27 mouse cellular contexts compared by ENCODE assay signal in the genomic region with DNA sequence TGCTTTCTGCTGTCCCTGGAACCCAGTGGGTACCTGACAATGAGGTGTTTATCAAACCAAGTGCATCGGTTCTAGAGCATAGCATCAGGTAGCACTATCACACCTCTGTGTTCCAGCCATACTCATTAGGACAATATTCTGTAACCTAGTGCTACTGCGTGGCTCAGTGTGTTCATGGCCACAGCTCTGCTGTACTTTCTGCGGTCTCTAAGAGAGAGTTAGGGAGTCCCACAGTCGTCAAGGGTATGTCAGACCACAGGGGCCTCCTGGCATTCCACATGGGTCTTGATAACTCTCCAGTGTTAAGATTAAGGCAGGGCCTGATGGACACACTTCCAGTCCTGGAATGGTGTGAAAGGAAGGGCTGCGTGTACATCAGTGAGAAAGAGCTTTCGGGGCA. TPM values are rescaled to one million over a fixed set of nuclear protein-coding genes. Genes with fewer than 3 reads are reported as not detected.
A peak's percentile ranks its signal among the peaks of the same experiment; 100 is the strongest.
DNase-seq lines count a peak whose midpoint lies in the region; ATAC-seq and TF ChIP-seq lines count a peak whose summit lies in the region.
"Had no signal": no experiment of that assay in that cellular context is flagged by ENCODE, and none has a peak within 500 bp of the region (broad histone marks: within the 10 kb centered on the region; RNA-seq: fewer than 3 reads in every experiment).

No protein-coding gene starts in this region.

- WGBS in heart, embryonic 10.5 days = 73% methylated on average over 6 of the region's 6 CpGs
- WGBS in intestine, embryonic 15.5 days = 83% methylated on average over 6 of the region's 6 CpGs
- WGBS in intestine, embryonic 16.5 days = 89% methylated on average over 6 of the region's 6 CpGs
- WGBS in limb, embryonic 12.5 days = 92% methylated on average over 6 of the region's 6 CpGs
- WGBS in limb, embryonic 10.5 days = 89% methylated on average over 6 of the region's 6 CpGs
- 88% methylated on average over 6 of the region's 6 CpGs for WGBS in limb, embryonic 14.5 days

- H3K4me1 ChIP-seq in heart, embryonic 10.5 days = peaks cover 36% of the 10 kb centered on the region
- H3K4me1 ChIP-seq in intestine, embryonic 15.5 days (replicated peaks) = peaks cover 4% of the 10 kb centered on the region; the same call in 1 of the 2 replicates
- 0 out of 2 replicates have a peak, but pooled peaks cover 5% of the 10 kb centered on the region for H3K4me1 ChIP-seq in intestine, embryonic 16.5 days (ENCODE audit: control insufficient read depth, insufficient read depth, low read length)
- peaks cover 7% of the 10 kb centered on the region; the same call in 1 of the 2 replicates for H3K4me1 ChIP-seq in limb, embryonic 12.5 days (replicated peaks)
- no peaks in the 10 kb centered on the region for H3K4me1 ChIP-seq in limb, embryonic 10.5 days
- H3K4me1 ChIP-seq in limb, embryonic 14.5 days (ENCODE audit: control insufficient read depth, insufficient read depth, low read length) = peaks cover 16% of the 10 kb centered on the region
- H3K4me1 ChIP-seq: midbrain, embryonic 15.5 days; neural tube, embryonic 12.5 days had no signal

- no peak overlapping the region for H3K4me3 ChIP-seq in heart, embryonic 10.5 days
- H3K4me3 ChIP-seq in intestine, embryonic 15.5 days (replicated peaks) = no peak overlapping the region
- H3K4me3 ChIP-seq in intestine, embryonic 16.5 days (ENCODE audit: low read length) = no peak overlapping the region
- H3K4me3 ChIP-seq in limb, embryonic 12.5 days (replicated peaks) = no peak overlapping the region
- H3K4me3 ChIP-seq in limb, embryonic 10.5 days = no peak overlapping the region
- H3K4me3 ChIP-seq in limb, embryonic 14.5 days (replicated peaks; ENCODE audit: low read length) = no peak overlapping the region
- H3K4me3 ChIP-seq: embryonic facial prominence, embryonic 15.5 days; liver, embryonic 13.5 days; megakaryocyte, embryonic 14.5 days; midbrain, embryonic 15.5 days; neural tube, embryonic 12.5 days had no signal

- intact Hi-C loops in heart, postnatal 10 days (cut with DNase I) = no loop called here

- H3K9me3 ChIP-seq in heart, embryonic 10.5 days = no peaks in the 10 kb centered on the region
- no peaks in the 10 kb centered on the region for H3K9me3 ChIP-seq in intestine, embryonic 15.5 days
- no peaks in the 10 kb centered on the region for H3K9me3 ChIP-seq in intestine, embryonic 16.5 days (ENCODE audit: control insufficient read depth, low read length)
- no peaks in the 10 kb centered on the region for H3K9me3 ChIP-seq in limb, embryonic 12.5 days
- H3K9me3 ChIP-seq in limb, embryonic 10.5 days (replicated peaks) = no peaks in the 10 kb centered on the region
- no peaks in the 10 kb centered on the region for H3K9me3 ChIP-seq in limb, embryonic 14.5 days (ENCODE audit: control insufficient read depth, low read length)
- H3K9me3 ChIP-seq: embryonic facial prominence, embryonic 15.5 days; liver, embryonic 13.5 days; megakaryocyte, embryonic 14.5 days; midbrain, embryonic 15.5 days; neural tube, embryonic 12.5 days had no signal

- no peak for TF ChIP-seq POLR2A in limb, embryonic 14.5 days (IDR thresholded peaks at IDR 0.05; ENCODE audit: borderline replicate concordance, extremely low read depth, insufficient read depth, insufficient read length)

- H3K4me2 ChIP-seq in intestine, embryonic 15.5 days (replicated peaks) = no peak overlapping the region
- H3K4me2 ChIP-seq in intestine, embryonic 16.5 days (ENCODE audit: low read depth, low read length) = no peak overlapping the region
- H3K4me2 ChIP-seq in limb, embryonic 12.5 days = no peak overlapping the region
- no peak overlapping the region for H3K4me2 ChIP-seq in limb, embryonic 14.5 days (replicated peaks; ENCODE audit: low read depth, low read length, severe bottlenecking)
- H3K4me2 ChIP-seq: embryonic facial prominence, embryonic 15.5 days; hindbrain, embryonic 14.5 days; liver, embryonic 13.5 days; midbrain, embryonic 15.5 days; neural tube, embryonic 12.5 days had no signal

- ATAC-seq in intestine, embryonic 15.5 days = no peak
- ATAC-seq in intestine, embryonic 16.5 days = no peak
- ATAC-seq in limb, embryonic 12.5 days (ENCODE audit: insufficient number of reproducible peaks, insufficient read depth, low FRiP score, low TSS enrichment, low read depth) = no peak
- no peak for ATAC-seq in limb, embryonic 14.5 days (ENCODE audit: low FRiP score, low read depth)
- ATAC-seq: forebrain, embryonic 14.5 days; midbrain, embryonic 15.5 days had no signal

- no peaks in the 10 kb centered on the region for H3K27me3 ChIP-seq in heart, embryonic 10.5 days (ENCODE audit: insufficient read depth, poor library complexity, severe bottlenecking)
- H3K27me3 ChIP-seq in intestine, embryonic 15.5 days (replicated peaks) = no peaks in the 10 kb centered on the region
- H3K27me3 ChIP-seq in intestine, embryonic 16.5 days (replicated peaks; ENCODE audit: control insufficient read depth, insufficient read depth, low read length) = no peaks in the 10 kb centered on the region
- no peaks in the 10 kb centered on the region for H3K27me3 ChIP-seq in limb, embryonic 12.5 days
- no peaks in the 10 kb centered on the region for H3K27me3 ChIP-seq in limb, embryonic 10.5 days (ENCODE audit: low read depth, poor library complexity, severe bottlenecking)
- no peaks in the 10 kb centered on the region for H3K27me3 ChIP-seq in limb, embryonic 14.5 days (ENCODE audit: control insufficient read depth, insufficient read depth, low read length)
- H3K27me3 ChIP-seq: embryonic facial prominence, embryonic 15.5 days; liver, embryonic 13.5 days; midbrain, embryonic 15.5 days; neural tube, embryonic 12.5 days had no signal

- H3K9ac ChIP-seq in intestine, embryonic 15.5 days = no peak overlapping the region
- no peak overlapping the region for H3K9ac ChIP-seq in intestine, embryonic 16.5 days (ENCODE audit: low read depth, low read length)
- no peak overlapping the region for H3K9ac ChIP-seq in limb, embryonic 12.5 days (replicated peaks)
- H3K9ac ChIP-seq in limb, embryonic 14.5 days (ENCODE audit: low read depth, low read length, severe bottlenecking) = no peak overlapping the region
- H3K9ac ChIP-seq: embryonic facial prominence, embryonic 15.5 days; hindbrain, embryonic 14.5 days; liver, embryonic 13.5 days; midbrain, embryonic 15.5 days; neural tube, embryonic 12.5 days had no signal

- H3K36me3 ChIP-seq in heart, embryonic 10.5 days = no peaks in the 10 kb centered on the region
- no peaks in the 10 kb centered on the region for H3K36me3 ChIP-seq in intestine, embryonic 15.5 days
- no peaks in the 10 kb centered on the region for H3K36me3 ChIP-seq in intestine, embryonic 16.5 days (ENCODE audit: control insufficient read depth, insufficient read depth, low read length)
- no peaks in the 10 kb centered on the region for H3K36me3 ChIP-seq in limb, embryonic 12.5 days
- H3K36me3 ChIP-seq in limb, embryonic 10.5 days = no peaks in the 10 kb centered on the region
- no peaks in the 10 kb centered on the region for H3K36me3 ChIP-seq in limb, embryonic 14.5 days (ENCODE audit: control insufficient read depth, insufficient read depth, low read length)
- H3K36me3 ChIP-seq: embryonic facial prominence, embryonic 15.5 days; liver, embryonic 13.5 days; midbrain, embryonic 15.5 days; neural tube, embryonic 12.5 days had no signal

- H3K27ac ChIP-seq in heart, embryonic 10.5 days = peak overlapping the region; percentile 76; the same call in 1 of the 2 replicates
- H3K27ac ChIP-seq in intestine, embryonic 15.5 days = 0 out of 2 replicates have a peak overlapping the region, but pooled peaks have one; percentile 79
- no peak overlapping the region for H3K27ac ChIP-seq in intestine, embryonic 16.5 days (ENCODE audit: low read length)
- H3K27ac ChIP-seq in limb, embryonic 12.5 days = 0 out of 2 replicates have a peak overlapping the region, but pooled peaks have one; percentile 9
- H3K27ac ChIP-seq in limb, embryonic 10.5 days = no peak overlapping the region
- 0 out of 2 replicates have a peak overlapping the region, but pooled peaks have one; percentile 26 for H3K27ac ChIP-seq in limb, embryonic 14.5 days (replicated peaks; ENCODE audit: low read depth, low read length)
- H3K27ac ChIP-seq: embryonic facial prominence, embryonic 15.5 days; hindbrain, embryonic 14.5 days; liver, embryonic 13.5 days; midbrain, embryonic 15.5 days; neural tube, embryonic 12.5 days had no signal

- no peak for DNase-seq in heart, embryonic 10.5 days (ENCODE audit: low spot score)
- no peak for DNase-seq in heart, postnatal 10 days
- DNase-seq in limb, embryonic 10.5 days (ENCODE audit: low spot score) = no peak
- DNase-seq in limb, embryonic 14.5 days (ENCODE audit: low spot score) = no peak
- DNase-seq in ovary, postnatal 36 days (ENCODE audit: low spot score) = no peak
- DNase-seq: cerebellum, adult 11 months; cerebellum, adult 9-11 months; gastrocnemius, postnatal 10 days; heart, postnatal 36 days; kidney, adult 18-20 months; left cerebral cortex, postnatal 4 days; liver, embryonic 13.5 days; lung, adult 2 months; lung, postnatal 36 days; retina, postnatal 1 day; right cerebral cortex, postnatal 25 days; spleen, adult 18-20 months had no signal

RNA-seq across cellular contexts. Expression of a gene that starts 23.4 kb away (rescaled TPM):
- 69.5 and 91.2 TPM in 2 replicates for polyA plus RNA-seq in heart, embryonic 10.5 days (2016; fragmentation: Nextera tagmentation; extraction: Ambion mirVana)
- 100 to 1,000 TPM; 210 to 215 TPM for total RNA-seq in heart, postnatal 10 days (2021)
- 78.3 and 79.6 TPM in 2 replicates for polyA plus RNA-seq in intestine, embryonic 15.5 days (2015; fragmentation: Nextera tagmentation; extraction: Ambion mirVana)
- polyA plus RNA-seq in intestine, embryonic 16.5 days (2015; fragmentation: Nextera tagmentation; extraction: Ambion mirVana) = 78.2 and 80.1 TPM in 2 replicates
- polyA plus RNA-seq in limb, embryonic 12.5 days (2016; fragmentation: Nextera tagmentation; extraction: Ambion mirVana) = 46.4 and 46.8 TPM in 2 replicates
- polyA plus RNA-seq in limb, embryonic 10.5 days (2016; fragmentation: Nextera tagmentation; extraction: Ambion mirVana) = 43.0 and 52.8 TPM in 2 replicates
- polyA plus RNA-seq in limb, embryonic 14.5 days (2012; rRNA removed) = 59.0 and 64.7 TPM in 2 replicates
- 71.8 and 79.6 TPM in 2 replicates for polyA plus RNA-seq in limb, embryonic 14.5 days (2014; fragmentation: Nextera tagmentation; extraction: Ambion mirVana)

RNA-seq across cellular contexts. Expression of a gene that starts 49.4 kb away (rescaled TPM):
- polyA plus RNA-seq in heart, embryonic 10.5 days (2016; fragmentation: Nextera tagmentation; extraction: Ambion mirVana) = 66.3 and 87.5 TPM in 2 replicates
- total RNA-seq in heart, postnatal 10 days (2021) = 10 to 100 TPM; 57.2 to 57.3 TPM
- 147 and 154 TPM in 2 replicates for polyA plus RNA-seq in intestine, embryonic 15.5 days (2015; fragmentation: Nextera tagmentation; extraction: Ambion mirVana)
- 182 and 185 TPM in 2 replicates for polyA plus RNA-seq in intestine, embryonic 16.5 days (2015; fragmentation: Nextera tagmentation; extraction: Ambion mirVana)
- polyA plus RNA-seq in limb, embryonic 12.5 days (2016; fragmentation: Nextera tagmentation; extraction: Ambion mirVana) = 79.4 and 80.2 TPM in 2 replicates
- 24.4 and 35.0 TPM in 2 replicates for polyA plus RNA-seq in limb, embryonic 10.5 days (2016; fragmentation: Nextera tagmentation; extraction: Ambion mirVana)
- 201 and 256 TPM in 2 replicates for polyA plus RNA-seq in limb, embryonic 14.5 days (2012; rRNA removed)
- 191 and 214 TPM in 2 replicates for polyA plus RNA-seq in limb, embryonic 14.5 days (2014; fragmentation: Nextera tagmentation; extraction: Ambion mirVana)

RNA-seq across cellular contexts. Expression of a gene that starts 59.2 kb away (rescaled TPM):
- polyA plus RNA-seq in heart, embryonic 10.5 days (2016; fragmentation: Nextera tagmentation; extraction: Ambion mirVana) = 2.8 and 9.7 TPM in 2 replicates
- total RNA-seq in heart, postnatal 10 days (2021) = 10 to 100 TPM; 15.4 to 19.1 TPM
- 4.2 and 4.6 TPM in 2 replicates for polyA plus RNA-seq in intestine, embryonic 15.5 days (2015; fragmentation: Nextera tagmentation; extraction: Ambion mirVana)
- 5.6 and 5.9 TPM in 2 replicates for polyA plus RNA-seq in intestine, embryonic 16.5 days (2015; fragmentation: Nextera tagmentation; extraction: Ambion mirVana)
- 0.10 TPM in 1 of 2 replicates, not detected in the other for polyA plus RNA-seq in limb, embryonic 12.5 days (2016; fragmentation: Nextera tagmentation; extraction: Ambion mirVana)
- polyA plus RNA-seq in limb, embryonic 10.5 days (2016; fragmentation: Nextera tagmentation; extraction: Ambion mirVana) = 0.06 and 0.09 TPM in 2 replicates
- 0.23 and 0.40 TPM in 2 replicates for polyA plus RNA-seq in limb, embryonic 14.5 days (2012; rRNA removed)
- polyA plus RNA-seq in limb, embryonic 14.5 days (2014; fragmentation: Nextera tagmentation; extraction: Ambion mirVana) = 0.18 and 0.43 TPM in 2 replicates
- total RNA-seq: common myeloid progenitor, adult 5-6 weeks had no signal

Comparison
In these comparisons a context has a peak if more than half of its experiments do, and no peak if none do; other contexts are left out.
1. H3K27ac ChIP-seq: peak in heart, embryonic 10.5 days (single experiment), intestine, embryonic 15.5 days (single experiment), limb, embryonic 12.5 days (single experiment) and limb, embryonic 14.5 days (single experiment); none in intestine, embryonic 16.5 days (single experiment) and limb, embryonic 10.5 days (single experiment).